Mouse (Mus musculus): Measurements from ENCODE around the gene Lrrc58.

The Lrrc58 gene

DNA sequence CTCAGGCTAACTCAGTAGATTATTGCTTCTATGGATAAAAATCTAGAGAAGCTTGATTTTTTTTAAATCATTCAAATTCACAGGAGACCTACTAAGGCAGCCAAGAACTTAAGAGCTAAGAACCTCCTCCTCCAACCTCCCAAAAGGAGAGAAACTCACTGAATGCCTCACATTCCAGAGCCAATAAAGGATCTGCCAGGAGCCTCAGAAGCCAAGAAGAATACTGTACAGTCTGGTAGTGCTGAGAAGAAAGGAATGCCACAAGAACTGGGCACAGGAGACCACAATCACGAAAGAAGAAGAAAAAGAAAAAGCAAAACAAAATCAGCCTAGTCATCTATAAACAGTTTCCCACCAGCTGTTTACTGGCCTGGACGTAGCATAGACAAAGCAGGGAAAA lies 60.8 kb downstream of the Lrrc58 start:
- no peak for DNase-seq

DNA sequence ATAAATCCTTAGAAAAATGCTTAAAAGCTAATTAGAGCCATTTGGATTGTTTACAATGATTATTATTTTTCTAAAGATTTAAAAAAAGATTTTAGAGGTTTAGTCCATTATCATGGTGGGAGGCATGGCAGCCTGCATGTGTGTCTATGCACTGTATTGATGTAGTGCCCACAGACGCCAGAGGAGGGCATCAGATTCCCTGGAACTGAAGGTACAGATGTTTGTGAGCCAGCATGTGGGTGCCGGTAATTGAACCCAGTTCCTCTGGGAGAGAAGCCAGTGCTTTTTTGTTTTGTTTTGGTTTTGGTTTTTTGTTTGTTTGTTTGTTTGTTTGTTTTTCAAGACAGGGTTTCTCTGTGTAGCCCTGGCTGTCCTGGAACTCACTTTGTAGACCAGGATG lies 61.4 kb downstream of the Lrrc58 start:
- no peak for DNase-seq

DNA sequence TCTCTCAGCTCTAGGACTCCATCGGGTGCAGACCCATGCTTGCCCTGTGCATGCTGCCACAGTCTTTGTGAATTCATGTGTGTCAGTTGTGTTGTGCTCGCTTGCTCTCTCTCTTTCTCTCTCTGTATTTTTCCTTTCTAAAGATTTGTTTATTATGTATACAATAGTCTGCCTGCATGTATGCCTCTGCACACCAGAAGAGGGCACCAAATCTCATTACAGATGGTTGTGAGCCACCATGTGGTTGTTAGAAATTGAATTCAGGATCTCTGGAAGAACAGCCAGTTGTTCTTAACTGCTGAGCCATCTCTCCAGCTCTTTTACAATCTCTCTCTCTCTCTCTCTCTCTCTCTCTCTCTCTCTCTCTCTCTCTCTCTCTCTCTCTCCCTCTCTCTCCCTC lies 66.7 kb downstream of the Lrrc58 start:
- no peak for DNase-seq

DNA sequence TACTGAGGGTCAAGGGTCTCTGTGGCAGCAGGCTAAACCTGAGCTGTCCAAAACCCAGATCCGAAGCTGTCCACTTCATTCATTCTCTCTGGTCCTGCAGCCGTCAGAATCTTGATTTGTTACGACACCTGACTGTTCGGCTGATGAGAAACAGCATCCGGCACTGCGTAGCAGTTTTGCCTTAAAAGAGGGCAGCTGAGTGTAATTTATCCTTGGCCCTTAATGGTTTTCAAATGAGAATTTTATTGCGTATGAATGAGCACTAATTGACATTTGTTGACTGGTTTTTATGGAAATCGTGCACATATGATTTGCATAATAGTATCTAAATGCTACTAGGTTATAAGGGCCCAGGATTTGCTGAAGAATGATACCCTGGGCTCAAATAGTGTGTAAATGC lies 69.1 kb downstream of the Lrrc58 start:
- no peak for DNase-seq
